Mouse (Mus musculus) lung, embryonic 16.5 days (tissue): ENCODE results near the gene Asah2. TPM values are rescaled to one million over a fixed set of nuclear protein-coding genes. Genes with fewer than 3 reads are reported as not detected.
"Not testable (repeated sequence)": the region's sequence is repeated elsewhere in the genome, so short reads cannot be mapped to it uniquely, and the experiment has no call there.

Experiments
- ATAC-seq: fragments of 200-750 bp; cut with Nextera tagmentation; 2 replicates; pipeline ENCODE4 v1.8.0; 2017; ENCODE audit warnings: low read depth, mild to moderate bottlenecking, moderate library complexity
- H3K27ac ChIP-seq: fragments of 300-500 bp; sonication (generic); 2 replicates; pipeline ENCODE4 v1.5.1; 2014; ENCODE audit warnings: mild to moderate bottlenecking, control low read depth, low read length
- H3K27me3 ChIP-seq: fragments of 300-500 bp; sonication (generic); 2 replicates; pipeline ENCODE4 v1.6.1; 2014; ENCODE audit warnings: low read depth, low read length, mixed read lengths; ENCODE audit not compliant: control insufficient read depth, insufficient read depth
- H3K36me3 ChIP-seq: fragments of 300-500 bp; sonication (generic); 2 replicates; pipeline ENCODE4 v1.6.1; 2014; ENCODE audit warnings: low read length; ENCODE audit not compliant: control insufficient read depth, insufficient read depth
- H3K4me1 ChIP-seq: fragments of 300-500 bp; sonication (generic); replicated peaks from 2 replicates; pipeline ENCODE4 v1.6.1; 2014; ENCODE audit warnings: low read length, mixed read lengths; ENCODE audit not compliant: control insufficient read depth, insufficient read depth
- H3K4me2 ChIP-seq: fragments of 300-500 bp; sonication (generic); 2 replicates; pipeline ENCODE4 v1.6.1; 2014; ENCODE audit warnings: low read depth, low read length, control low read depth
- H3K4me3 ChIP-seq: fragments of 300-500 bp; sonication (generic); 2 replicates; pipeline ENCODE4 v1.5.1; 2014; ENCODE audit warnings: mild to moderate bottlenecking, low read length, control low read depth
- H3K9ac ChIP-seq: fragments of 300-500 bp; sonication (generic); 2 replicates; pipeline ENCODE4 v1.6.1; 2014; ENCODE audit warnings: low read length, control low read depth
- H3K9me3 ChIP-seq: fragments of 300-500 bp; sonication (generic); 2 replicates; pipeline ENCODE4 v1.6.1; 2016; ENCODE audit warnings: low read length; ENCODE audit not compliant: control insufficient read depth
- WGBS: fragments of 180-500 bp; shearing (Covaris S2); extraction: QIAGEN DNeasy Blood & Tissue Kit; methylation state at CpG from one replicate; pipeline ENCODE4 v1.1.7; 2014; 5-methylcytosine and 5-hydroxymethylcytosine counted together
- polyA plus RNA-seq: library from polyadenylated mRNA; unstranded; fragments of >200 nt; fragmentation: Nextera tagmentation; extraction: Ambion mirVana; gene quantifications from 2 replicates; pipeline ENCODE4 v1.2.1, GENCODE M21; 2015

The Asah2 gene
- polyA plus RNA-seq: 2.2 and 2.6 TPM in 2 replicates

GRCm38 (mm10) chr19:32107771-32108306 is at the start of gene Asah2:
TSS of gene Asah2 (minus strand) at chr19:32108211.
- H3K9ac ChIP-seq: peak within 1 kb of the TSS; percentile 91
- peak within 1 kb of the TSS; percentile 98 for H3K27ac ChIP-seq
- peak within 1 kb of the TSS; percentile 66 for H3K4me2 ChIP-seq
- no peaks in the 10 kb centered on the region for H3K27me3 ChIP-seq
- H3K9me3 ChIP-seq: no peaks in the 10 kb centered on the region
- H3K4me1 ChIP-seq: peaks cover 8% of the 10 kb centered on the region
- H3K4me3 ChIP-seq: peak within 1 kb of the TSS; percentile 69
- peak; percentile 98 for ATAC-seq
- under 1% methylated on average over 23 of the region's 28 CpGs for WGBS
- H3K36me3 ChIP-seq: no peaks in the 10 kb centered on the region

DNA sequence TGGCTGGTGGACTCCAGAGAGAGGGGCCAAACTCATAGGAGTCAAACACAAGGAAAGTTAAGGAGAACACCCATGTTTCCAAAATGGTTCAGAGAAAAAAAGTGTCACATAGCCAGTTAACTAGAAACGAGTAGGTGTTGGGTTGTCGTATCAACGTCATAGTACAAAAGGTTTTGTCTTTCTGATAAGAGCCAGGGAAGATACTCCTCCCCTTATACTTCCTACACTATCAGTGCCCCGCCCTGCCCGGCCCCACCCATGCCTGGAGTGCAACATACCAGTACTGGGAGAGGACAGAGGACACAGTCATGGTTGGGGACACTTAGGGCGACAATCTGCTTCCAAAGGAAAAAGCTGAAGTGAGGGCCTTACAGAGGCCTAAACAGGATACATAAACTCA is 49.0 kb upstream of the Asah2 start:
- Histone ChIP-seq H3K9ac (no peak overlapping the region), H3K27me3 (no peaks in the 10 kb centered on the region), H3K27ac (no peak overlapping the region), H3K4me1 (peaks cover 7% of the 10 kb centered on the region), H3K4me2 (no peak overlapping the region), H3K36me3 (peaks cover 9% of the 10 kb centered on the region), H3K4me3 (no peak overlapping the region), H3K9me3 (no peaks in the 10 kb centered on the region)
- WGBS: 81% methylated on average over 6 of the region's 6 CpGs
- no peak for ATAC-seq

- Histone ChIP-seq H3K27ac (no peak overlapping the region), H3K27me3 (no peaks in the 10 kb centered on the region), H3K36me3 (no peaks in the 10 kb centered on the region), H3K4me2 (no peak overlapping the region), H3K4me3 (no peak overlapping the region), H3K9me3 (no peaks in the 10 kb centered on the region), H3K4me1 (0 out of 2 replicates have a peak, but pooled peaks cover 2% of the 10 kb centered on the region), H3K9ac (no peak overlapping the region)
- ATAC-seq: no peak
- WGBS: 61% methylated on average over 6 of the region's 6 CpGs
Measured at GRCm38 (mm10) chr19:32152529-32152928, 44.5 kb upstream of the Asah2 start.

DNA sequence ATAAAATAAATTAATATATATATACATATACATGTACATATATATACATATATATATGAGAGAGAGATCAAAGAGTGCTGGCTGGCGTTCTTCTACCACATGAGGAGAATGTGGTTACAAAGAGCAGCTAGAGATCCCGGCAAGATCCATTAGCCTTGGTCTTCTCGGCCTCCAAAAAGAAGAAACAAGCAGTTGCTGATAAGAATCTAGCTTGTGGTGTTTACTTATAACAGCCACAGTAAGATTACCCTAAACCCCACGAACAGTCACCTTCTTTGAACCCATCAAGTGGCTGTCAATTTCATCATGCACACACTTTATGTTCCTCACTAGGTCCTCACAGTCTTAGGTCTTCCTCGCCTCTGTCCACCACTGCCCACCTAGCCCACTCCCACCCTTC is 40.7 kb upstream of the Asah2 start:
- WGBS: 48% methylated on average over 5 of the region's 5 CpGs

GRCm38 (mm10) chr19:32142383-32142782 is 34.4 kb upstream of the Asah2 start:
- Histone ChIP-seq H3K27me3 (no peaks in the 10 kb centered on the region), H3K9ac (no peak overlapping the region), H3K9me3 (no peaks in the 10 kb centered on the region), H3K36me3 (no peaks in the 10 kb centered on the region), H3K4me2 (no peak overlapping the region), H3K4me1 (no peaks in the 10 kb centered on the region), H3K27ac (no peak overlapping the region), H3K4me3 (no peak overlapping the region)
- WGBS: 86% methylated on average over 6 of the region's 6 CpGs
- no peak for ATAC-seq

More for the DNA sequence above, 40.7 kb upstream of the Asah2 start:
- Histone ChIP-seq H3K4me2 (no peak overlapping the region), H3K9ac (no peak overlapping the region), H3K4me3 (no peak overlapping the region), H3K4me1 (no peaks in the 10 kb centered on the region), H3K27ac (no peak overlapping the region), H3K27me3 (no peaks in the 10 kb centered on the region), H3K36me3 (no peaks in the 10 kb centered on the region), H3K9me3 (no peaks in the 10 kb centered on the region)
- no peak for ATAC-seq

GRCm38 (mm10) chr19:32138361-32139088 is 30.5 kb upstream of the Asah2 start:
- Histone ChIP-seq H3K36me3 (no peaks in the 10 kb centered on the region), H3K9me3 (no peaks in the 10 kb centered on the region), H3K4me2 (no peak overlapping the region), H3K4me1 (peaks cover 7% of the 10 kb centered on the region), H3K4me3 (no peak overlapping the region), H3K27ac (no peak overlapping the region), H3K27me3 (no peaks in the 10 kb centered on the region), H3K9ac (no peak overlapping the region)
- WGBS: 61% methylated on average over 14 of the region's 14 CpGs
- no peak for ATAC-seq

GRCm38 (mm10) chr19:32137904-32138303 is 29.9 kb upstream of the Asah2 start:
- no peaks in the 10 kb centered on the region for H3K27me3 ChIP-seq
- no peak overlapping the region for H3K4me2 ChIP-seq
- 85% methylated on average over 5 of the region's 5 CpGs for WGBS
- no peaks in the 10 kb centered on the region for H3K9me3 ChIP-seq
- no peak overlapping the region for H3K4me3 ChIP-seq
- H3K27ac ChIP-seq: no peak overlapping the region
- no peak for ATAC-seq
- no peaks in the 10 kb centered on the region for H3K36me3 ChIP-seq
- peaks cover 7% of the 10 kb centered on the region for H3K4me1 ChIP-seq
- H3K9ac ChIP-seq: no peak overlapping the region

DNA sequence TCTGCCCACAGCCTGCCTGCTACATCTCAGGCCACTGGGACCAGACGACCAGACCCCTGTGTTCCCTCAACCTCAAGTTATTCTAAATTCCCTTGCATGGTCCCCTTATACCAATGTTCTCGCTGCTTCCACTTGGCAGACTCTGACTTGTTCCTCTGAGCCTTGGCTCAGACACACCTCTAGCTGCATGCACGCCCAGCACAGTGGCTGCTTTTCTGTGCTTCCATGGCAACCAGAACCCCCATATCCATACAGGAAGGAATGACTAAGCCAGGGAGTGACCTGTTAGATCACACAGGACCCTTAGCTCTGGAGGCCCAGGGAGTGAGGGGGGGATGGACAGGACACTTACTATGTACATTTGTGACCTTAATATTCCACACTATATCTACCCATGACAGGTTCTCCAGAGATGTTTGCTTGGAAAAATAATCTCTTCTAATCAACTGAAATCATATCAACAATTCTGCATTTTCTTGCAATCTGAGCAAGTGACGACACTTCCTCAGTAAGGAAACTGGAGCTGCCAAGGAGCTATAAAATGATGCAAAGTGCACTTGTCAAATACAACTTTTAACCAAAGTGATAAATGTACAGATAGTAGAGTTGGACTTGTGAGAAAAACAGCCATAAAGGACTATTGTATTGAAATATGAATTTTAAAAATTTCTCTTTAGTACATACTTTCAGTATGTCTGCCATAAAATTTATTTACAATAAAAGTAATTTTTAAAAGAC is 29.0 kb upstream of the Asah2 start:
- Histone ChIP-seq H3K27me3 (no peaks in the 10 kb centered on the region), H3K27ac (no peak overlapping the region)
- peak; percentile 34; the same call in 1 of the 2 replicates for ATAC-seq

GRCm38 (mm10) chr19:32131707-32132488 is 23.9 kb upstream of the Asah2 start:
- H3K27ac ChIP-seq: not testable (repeated sequence)

More for the DNA sequence above, 29.0 kb upstream of the Asah2 start:
- Histone ChIP-seq H3K36me3 (no peaks in the 10 kb centered on the region), H3K4me3 (no peak overlapping the region), H3K9ac (no peak overlapping the region), H3K9me3 (no peaks in the 10 kb centered on the region), H3K4me1 (peaks cover 7% of the 10 kb centered on the region), H3K4me2 (no peak overlapping the region)
- 39% methylated on average over 4 of the region's 4 CpGs for WGBS

More at GRCm38 (mm10) chr19:32131707-32132488, 23.9 kb upstream of the Asah2 start:
- not testable (repeated sequence) for H3K36me3 ChIP-seq, H3K9ac ChIP-seq, H3K4me1 ChIP-seq, H3K4me3 ChIP-seq, H3K9me3 ChIP-seq, ATAC-seq, H3K4me2 ChIP-seq, H3K27me3 ChIP-seq
- WGBS: 90% methylated on average over 13 of the region's 17 CpGs
